Mouse (Mus musculus): Measurements from ENCODE around the gene Stk38. TPM values are rescaled to one million over a fixed set of nuclear protein-coding genes. Genes with fewer than 3 reads are reported as not detected.

The Stk38 gene
- total RNA-seq, 4 experiments from 2014 or later = 46.7 to 54.7 (median 48.4) TPM

DNA sequence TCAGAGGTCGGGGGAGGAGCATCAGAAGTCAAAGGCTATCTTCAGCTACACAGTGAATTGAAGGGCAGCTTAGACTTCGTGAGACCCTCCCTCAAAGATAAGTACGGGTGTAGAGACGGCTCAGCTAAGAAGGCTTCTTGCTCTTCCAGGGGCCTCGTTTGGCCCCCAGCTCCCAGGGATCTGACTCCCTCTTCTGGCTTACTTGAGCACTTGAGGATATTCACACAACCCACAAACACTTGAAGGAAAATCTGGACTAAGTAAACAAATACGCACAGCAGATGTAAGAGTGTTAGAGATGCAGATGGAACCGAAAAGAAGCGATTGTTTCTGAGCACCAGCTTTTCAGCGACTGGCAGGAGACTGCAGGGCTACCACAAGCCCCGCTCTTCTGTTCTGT lies 47.2 kb downstream of the Stk38 start:
- DNase-seq (ENCODE audit: low spot score in 2 of 2) = no peak

DNA sequence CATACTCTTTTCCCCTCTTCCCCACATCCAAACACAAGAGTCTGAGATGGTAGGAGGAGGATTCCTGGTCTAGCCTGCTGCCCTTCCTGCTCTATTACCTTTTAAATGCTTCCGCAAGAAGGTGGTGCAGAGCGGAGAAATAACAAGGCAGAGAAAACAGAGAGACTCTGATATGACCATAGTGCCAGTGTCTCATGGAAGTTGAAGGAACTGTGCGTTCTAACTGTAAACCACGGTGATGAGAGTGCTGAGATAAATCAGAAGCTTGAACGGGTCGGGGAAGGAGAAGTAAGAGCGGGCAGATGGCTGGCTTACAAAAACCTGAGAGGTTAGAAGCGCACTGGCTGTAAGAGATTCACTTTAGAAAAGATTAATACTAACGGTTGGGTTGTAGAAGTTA lies 53.4 kb downstream of the Stk38 start:
- no peak for DNase-seq (ENCODE audit: low spot score in 2 of 2)

DNA sequence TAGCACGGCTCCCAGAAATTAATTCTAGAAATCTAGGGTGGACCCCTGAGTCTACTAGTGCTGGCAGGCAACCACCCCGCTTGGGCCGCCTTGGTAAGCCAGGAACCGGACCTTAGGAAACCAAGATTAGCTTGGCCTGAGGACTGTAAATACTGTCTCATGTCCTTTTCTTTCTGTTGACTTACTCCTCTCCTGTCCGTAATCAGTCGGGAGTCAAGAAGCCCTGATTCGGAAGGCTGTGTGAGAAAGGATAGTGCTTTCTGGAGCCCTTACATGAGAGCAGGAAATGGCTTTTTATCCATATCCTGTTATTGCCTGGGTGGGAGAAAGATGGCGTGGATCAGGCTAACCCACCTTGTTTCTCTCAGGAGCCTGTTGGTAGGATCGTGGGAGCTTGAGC lies 54.5 kb downstream of the Stk38 start:
- no peak for DNase-seq (ENCODE audit: low spot score in 2 of 2)

DNA sequence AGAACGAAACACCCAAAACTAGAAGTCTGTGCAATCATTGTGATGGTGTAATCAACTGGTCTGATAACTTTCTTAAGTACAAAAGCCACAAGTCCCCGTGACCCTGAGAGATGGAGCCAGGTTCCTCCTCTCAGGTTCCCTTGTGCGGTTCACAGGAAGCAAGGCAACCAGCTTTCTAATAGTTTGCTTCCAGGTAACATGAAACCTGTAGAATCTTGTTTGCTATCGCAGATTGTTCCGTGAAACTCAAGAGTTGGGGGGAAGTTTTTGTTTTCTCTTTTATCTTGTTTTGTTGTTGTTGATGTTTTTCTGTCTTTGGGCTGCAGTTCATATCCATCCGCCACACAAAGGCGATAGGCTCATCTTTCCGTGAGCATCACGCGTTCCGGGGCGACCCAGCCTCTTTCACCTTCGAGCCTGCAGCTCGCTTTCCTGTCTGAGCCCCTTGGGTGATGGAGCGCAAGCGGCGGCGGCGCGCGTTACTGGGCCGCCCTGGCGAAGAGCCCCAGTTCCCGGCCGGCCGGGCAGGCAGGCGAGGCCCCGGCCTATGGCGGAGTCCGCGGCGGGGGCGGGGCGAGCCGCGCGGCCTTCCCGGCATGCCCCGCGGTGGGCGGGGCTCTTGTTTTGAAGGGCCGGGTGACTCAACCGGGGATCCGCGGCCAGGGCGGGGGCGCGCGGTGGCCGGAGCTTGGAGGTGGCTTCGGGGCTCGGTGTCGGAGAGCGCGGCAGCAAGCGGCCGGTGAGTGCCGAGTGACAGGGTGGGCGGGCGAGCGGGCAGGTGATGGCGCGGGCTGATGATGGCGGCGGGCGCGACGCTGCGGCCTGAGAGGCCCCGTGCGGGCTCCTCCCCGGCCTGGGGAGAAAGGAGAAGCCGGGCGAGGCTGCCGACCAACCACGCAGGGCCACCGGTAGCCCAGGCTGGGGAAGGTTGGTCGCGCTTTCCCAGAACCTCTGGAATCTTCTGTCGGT lies 55.7 kb downstream of the Stk38 start, which contains the start of gene Kctd20:
Gene Kctd20, plus strand, starts transcription at position 120 of the 969 bp plus-strand sequence.
- DNase-seq (ENCODE audit: low spot score in 2 of 2) = peak; percentile 82 to 88

DNA sequence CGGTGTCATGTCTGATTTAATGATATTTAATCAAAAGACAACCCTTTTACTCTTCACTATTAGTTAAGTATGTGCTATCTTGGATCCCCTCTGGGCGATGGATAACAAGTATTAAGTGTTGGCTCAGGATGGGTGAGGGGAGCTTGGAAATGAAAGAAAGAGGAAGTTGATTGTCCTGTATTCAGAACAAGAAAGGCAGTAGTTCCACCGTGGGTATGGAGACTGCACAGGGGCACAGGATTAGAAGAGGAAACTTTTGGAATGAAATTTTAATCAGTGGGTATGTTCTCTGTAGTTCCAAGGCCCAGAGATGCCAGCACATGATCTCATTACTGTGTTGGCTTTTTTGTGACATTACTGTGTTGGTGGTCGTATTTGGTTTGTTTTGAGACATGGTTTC lies 57.0 kb downstream of the Stk38 start:
- DNase-seq (ENCODE audit: low spot score in 2 of 2) = no peak

DNA sequence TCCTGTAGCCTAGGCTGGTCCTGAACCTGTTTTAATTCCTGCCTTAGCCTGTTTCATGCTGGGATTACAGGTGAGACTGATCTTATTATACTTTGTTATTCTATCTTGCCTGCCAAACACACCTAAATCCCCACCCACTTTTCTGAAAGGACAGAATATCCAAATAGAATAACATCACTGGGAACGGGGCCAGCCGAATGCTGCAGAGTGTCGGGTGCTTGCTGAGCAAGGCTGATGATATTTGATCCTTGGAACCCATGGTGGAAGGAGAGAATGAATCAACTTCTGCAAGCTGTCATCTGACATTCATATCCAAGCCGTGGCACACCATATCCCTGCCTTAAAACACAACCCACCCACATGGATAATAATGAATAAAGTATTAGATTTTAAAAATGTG lies 59.1 kb downstream of the Stk38 start:
- no peak for DNase-seq (ENCODE audit: low spot score in 2 of 2)

DNA sequence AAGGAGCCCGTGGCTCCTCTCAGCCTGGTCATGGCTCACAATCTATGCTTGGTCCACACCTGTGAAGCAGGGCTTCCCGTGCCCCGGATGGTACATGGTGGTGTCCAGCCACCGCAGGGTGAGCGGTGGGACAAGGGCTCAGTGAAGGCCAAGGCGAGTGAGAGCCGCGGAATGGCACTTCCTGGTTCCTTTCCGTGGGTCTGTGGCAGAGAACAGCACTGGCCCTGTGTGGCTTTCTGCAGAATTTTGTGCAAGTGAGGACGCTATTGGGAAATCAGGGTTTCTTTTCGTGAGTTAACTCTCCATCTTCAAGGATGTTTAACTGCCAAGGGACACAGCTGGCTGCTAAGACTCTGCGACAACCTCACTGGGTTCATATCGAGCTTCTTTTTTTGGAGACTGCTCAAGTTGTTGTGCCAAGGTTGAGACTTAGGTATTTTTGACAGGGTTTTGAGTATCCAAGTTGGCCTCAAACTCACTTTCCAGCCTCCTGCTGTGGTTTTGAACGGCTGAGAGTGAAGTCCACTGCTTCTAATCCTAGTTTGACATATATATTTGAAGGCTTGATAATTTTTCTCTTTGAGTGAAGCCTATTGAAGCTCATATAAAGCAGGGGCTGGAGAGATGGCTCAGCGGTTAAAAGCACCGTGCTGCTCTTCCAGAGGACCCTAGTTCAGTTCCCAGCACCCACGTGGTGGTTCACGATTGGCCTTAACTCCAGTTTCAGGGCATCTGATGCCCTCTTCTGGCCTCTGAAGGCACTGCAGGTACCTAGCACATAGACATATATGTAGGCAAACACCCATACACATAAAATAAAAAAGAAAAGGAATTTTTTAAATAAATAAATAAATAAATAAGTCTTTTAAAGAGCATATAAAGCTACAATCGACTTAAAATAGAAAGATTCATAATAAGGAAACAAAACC lies 60.5 kb downstream of the Stk38 start:
- no peak for DNase-seq (ENCODE audit: low spot score in 2 of 2)

DNA sequence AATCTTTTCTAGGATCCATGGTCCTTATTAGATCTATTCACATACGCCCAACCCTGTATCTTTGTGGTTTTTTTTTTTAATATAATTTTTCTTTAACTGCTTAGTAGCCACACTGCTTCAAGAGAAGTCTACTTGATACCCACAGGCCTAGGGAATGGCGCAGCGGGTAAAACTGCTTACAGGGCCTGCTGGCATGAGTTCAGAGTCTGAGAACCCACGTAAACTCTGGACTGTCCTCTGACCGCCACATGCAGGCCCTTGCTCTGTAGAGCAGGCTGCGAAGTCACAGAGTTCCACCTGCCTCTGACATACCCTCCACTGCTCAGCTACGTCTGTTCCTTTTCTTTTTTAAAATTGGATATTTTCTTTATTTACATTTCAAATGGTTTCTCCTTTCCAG lies 63.3 kb downstream of the Stk38 start:
- DNase-seq (ENCODE audit: low spot score in 2 of 2) = no peak

DNA sequence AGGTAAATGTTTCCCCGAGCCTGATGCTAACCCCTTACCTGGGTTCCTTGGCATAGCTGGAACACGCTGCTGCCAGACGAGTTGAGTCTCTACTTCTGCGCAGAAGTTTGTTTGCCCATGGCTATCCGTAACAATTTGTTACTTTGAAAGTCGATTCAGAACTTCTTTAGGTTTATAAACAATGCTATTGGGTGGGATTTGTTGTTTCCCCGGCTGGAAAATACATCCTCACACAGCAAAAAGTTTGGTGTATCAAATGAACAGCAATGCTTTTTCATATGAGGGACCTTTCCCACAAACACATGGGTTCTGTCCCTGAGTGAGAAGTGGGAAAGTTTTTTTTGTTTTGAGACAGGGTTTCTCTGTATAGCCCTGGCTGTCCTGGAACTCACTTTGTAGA lies 64.1 kb downstream of the Stk38 start, which contains the start of gene Pxt1:
Gene Pxt1, minus strand, starts transcription at position 101 of the 400 bp plus-strand sequence.
- no peak for DNase-seq (ENCODE audit: low spot score in 2 of 2)

DNA sequence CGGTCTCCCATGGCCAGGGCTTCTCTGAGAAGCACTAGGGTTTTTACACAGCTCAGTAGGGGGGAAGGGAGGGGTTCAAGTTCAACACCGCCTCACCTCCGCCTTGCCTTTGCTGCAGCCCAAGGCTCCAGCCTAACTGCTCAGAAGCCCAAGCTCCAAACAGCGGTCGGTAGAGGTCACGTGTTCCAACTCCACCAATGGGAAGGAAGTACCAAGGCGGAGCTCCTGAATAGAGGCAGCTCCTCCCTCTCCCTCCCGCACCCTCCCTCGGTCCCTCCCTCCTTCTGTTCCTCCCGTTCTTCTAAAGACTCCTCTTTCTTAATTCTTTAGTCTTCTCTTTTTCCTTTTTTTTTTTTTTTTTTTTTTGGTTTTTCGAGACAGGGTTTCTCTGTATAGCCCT lies 65.7 kb downstream of the Stk38 start:
- DNase-seq (ENCODE audit: low spot score in 2 of 2) = no peak

DNA sequence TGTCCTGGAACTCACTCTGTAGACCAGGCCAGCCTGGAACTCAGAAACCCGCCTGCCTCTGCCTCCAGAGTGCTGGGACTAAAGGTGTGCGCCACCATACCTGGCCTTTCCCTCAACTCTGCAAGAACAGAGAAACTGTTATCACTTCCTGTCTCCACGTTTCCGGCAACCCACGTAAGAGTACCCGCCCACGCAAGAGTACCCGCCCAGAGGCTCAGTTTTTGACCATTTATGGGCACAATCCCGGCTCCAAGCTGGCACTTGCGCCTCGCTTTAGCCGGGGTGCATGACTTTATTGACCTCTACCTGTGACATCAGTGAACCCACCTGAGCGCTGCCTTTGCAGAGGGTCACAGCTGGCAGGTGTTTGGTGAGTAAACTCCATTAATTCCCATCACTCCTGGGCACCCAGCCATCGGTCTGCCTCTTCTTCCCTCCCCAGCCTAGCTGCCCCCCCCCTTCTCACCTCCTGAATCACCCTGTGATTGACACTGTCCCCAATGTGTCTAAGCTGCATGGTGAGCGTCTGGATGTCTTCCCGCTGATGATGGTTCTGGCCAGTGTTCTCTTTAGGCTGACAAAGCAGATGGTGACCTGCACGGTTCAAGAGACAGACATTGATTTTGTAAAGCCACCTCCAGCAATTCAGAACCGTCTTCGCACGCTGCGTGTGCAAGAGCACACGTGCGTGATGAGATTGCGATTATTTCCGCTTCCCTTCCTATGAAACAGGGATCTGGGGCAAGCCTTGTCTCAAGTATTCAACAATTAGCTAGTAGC lies 66.8 kb downstream of the Stk38 start:
- no peak for DNase-seq (ENCODE audit: low spot score in 2 of 2)

DNA sequence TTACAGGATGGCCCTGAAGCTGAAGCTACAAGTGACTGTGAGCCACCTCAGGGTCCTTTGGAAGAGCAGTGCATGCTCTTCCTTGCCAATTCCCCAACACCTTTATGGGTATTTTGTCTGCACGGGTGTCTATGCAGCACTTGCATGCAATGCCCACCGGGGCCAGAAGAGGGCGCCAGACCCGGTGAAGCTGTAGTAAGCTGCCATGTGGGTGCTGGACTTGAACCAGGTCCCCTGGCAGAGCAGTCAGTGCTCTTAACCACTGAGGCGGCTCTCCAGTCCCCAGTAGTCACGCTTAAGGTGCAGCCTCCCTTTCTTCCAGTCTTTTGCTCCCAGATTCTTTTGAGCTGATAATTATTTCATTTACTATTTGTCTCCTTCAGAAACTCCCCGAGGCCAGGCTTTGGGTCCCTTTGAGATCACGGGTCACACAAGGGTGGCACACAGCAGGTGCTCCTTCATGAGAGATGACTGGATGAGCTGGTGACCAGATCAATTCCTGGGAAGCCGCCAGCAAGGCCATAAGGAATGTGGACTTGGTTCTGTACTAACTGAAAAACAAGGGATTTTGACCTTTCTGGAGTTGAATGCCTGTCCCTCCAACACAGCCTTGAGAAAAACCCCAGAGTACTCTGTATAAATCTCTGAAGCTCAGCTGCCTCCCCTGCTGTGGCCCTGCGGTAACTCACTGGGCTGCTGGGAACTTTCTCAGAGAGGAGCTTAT lies 71.0 kb downstream of the Stk38 start:
- DNase-seq (ENCODE audit: low spot score in 2 of 2) = no peak

DNA sequence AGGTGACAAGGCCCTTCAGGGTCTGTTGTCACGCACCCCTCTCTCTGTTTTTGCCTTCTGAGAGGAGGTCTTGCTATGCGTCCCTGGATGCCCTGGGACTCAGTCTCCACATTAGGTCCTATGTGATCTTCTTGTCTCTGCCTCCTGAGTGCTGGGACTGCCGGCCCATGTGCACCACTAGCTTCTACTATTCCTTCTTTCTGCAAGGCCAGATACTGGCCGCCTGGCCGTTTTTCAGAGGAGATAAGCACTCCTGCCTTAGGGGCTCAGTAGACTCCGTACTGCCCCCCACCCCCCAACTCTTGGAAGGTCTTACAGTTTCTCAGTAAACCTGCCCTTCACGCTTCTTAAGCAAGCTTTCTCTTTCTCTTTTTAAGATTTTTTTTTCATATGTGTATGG lies 71.7 kb downstream of the Stk38 start:
- no peak for DNase-seq (ENCODE audit: low spot score in 2 of 2)

DNA sequence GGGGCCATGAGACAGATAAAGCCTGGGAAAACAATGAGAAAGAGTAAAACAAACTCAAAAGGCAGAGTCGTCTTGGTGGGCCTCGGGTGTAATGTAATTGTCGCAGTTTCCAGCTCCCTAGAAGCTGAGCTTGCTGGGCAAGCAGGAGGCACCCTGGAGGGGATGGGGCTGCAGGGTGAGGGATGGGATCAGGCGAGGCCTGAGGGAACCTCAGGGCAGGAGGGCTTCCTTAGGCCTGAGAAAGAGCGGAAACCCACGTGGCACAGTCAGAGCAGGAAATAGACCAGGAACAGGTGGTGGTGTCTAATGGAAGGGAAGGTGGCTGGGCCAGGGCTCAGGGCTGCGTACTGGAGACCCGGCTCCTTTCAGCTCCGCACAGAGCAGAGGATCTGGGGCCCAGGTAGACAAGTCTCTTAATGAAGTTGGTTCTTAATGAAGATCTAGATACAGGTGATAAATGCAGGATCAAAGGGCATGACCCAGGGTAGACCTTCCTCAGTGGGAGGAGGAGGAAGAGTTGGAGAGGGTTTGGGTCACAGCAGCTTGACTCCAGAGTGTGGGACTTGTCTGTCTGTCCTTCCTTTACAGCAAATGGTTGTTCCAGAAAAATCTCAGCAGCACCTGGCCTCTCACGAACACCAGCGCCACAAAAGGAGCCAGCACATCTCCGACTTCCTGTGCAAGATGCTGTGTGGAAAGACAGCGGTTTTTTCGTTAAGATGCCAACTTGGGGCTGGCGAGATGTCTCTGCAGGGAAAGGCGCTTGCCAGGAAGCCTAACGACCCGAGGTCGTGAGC lies 73.5 kb downstream of the Stk38 start:
- no peak for DNase-seq (ENCODE audit: low spot score in 2 of 2)

DNA sequence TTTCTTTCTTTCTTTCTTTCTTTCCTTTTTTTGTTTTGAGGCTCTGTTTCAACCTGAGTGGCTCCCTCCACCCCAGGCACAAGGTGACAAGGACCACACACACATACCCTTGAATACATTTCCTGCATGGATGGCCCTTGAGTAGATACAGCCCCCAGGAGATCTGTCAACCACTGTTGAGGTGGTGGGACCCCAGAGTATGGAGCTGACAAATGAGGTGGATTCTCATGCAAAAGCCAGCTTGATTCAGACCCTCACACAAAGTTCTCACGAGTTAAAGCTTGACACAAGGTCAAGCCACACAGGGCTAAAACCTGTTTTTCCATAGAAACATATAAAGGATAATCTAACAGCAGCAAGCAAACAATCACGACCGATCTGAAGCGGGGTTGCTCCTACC lies 75.5 kb downstream of the Stk38 start:
- DNase-seq (ENCODE audit: low spot score in 2 of 2) = no peak

DNA sequence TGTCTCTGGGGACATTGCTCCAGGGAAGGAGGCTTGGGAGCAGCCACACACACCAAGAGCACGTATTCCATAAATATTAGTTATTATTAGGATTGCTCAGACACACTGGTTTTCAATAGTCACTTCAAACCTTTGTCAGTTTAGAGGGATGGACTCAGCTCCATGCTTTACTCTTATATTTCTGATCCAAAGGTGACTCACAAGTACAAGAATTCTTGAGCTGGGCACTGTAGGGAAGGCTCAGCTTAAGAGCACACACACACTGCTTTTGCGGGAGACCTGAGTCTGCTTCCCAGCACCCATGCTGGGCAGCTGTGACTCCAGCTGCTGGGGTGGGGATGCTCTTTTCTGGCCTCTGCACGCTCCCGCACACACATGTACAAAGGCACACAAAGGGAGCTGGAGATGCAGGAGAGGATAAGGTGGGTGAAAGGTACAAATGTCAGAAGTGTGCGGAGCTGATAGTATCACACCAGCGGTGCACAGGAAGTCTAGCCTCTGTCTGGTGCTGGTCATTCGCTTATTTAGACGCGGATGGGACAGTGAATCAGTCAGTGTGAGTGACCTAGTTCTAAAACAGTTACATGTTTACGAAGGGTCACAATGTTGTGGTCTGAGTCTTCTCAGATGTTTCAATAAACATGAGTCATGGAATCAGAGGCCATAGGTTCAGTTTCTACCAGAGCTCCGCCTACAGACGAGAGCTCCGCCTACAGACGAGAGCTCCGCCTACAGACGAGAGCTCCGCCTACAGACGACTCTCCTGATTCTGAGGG lies 76.2 kb downstream of the Stk38 start:
- no peak for DNase-seq (ENCODE audit: low spot score in 2 of 2)

DNA sequence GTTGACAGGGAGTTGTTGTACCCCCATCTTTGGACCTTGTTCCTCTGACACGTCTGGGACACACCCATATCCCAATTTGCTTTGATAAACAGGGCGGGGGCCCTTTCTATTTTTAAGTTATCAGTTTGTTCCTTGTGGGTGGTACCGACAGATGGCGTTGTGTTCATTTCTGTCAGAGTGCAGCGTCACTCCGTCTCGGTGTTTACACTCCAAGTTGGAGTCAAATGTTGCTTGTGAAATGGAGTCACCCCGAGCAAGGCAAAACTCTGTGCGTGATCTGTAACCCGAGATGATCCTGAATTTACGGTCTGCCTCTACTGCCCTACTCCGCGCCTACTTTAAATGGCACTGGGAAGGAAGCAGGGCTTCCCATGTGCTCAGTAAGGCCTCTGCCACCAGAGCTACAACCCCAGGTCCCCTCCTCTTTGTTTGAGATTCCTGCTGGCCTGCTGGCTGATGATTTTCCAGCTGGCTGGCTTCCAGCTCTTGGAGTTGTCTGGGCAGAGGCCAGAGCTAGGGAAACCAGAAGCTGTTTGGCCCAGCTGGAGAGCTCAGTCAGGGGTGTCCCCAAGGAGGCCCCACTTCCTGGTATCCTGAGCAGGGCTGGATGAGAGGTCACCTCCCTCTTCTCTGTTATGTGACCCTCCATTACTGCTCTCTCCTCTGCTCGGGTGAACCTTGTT lies 77.3 kb downstream of the Stk38 start:
- DNase-seq (ENCODE audit: low spot score in 2 of 2) = no peak

DNA sequence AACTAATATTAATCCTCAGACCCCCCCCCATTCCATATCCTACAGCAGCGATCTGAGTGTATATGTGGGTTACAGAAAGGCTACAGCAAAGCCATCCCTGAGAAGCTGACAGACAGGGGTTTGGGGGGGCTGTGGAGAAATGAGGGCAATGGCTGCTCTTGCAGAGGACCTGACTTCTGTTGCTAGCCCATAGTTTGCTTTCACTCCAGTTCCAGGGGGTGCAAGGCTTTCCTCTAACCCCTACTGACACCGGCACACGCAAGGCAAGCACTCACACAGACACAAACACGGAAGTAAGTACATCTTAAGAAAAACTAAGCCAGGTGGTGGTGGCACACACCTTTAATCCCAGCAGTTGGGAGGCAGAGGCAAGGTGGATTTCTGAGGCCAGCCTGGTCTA lies 78.4 kb downstream of the Stk38 start:
- DNase-seq (ENCODE audit: low spot score in 2 of 2) = no peak

All from left cerebral cortex, adult 8-10 months (tissue).